Mouse (Mus musculus): ENCODE measurements around the gene Gm136. TPM values are rescaled to one million over a fixed set of nuclear protein-coding genes. Genes with fewer than 3 reads are reported as not detected.

The Gm136 gene
- total and polyA plus RNA-seq, 3 experiments, result not detected

- no peak for TF ChIP-seq TCF12 (IDR thresholded peaks at IDR 0.05; ENCODE audit: low read depth, low read length)
- TF ChIP-seq EP300 (IDR thresholded peaks at IDR 0.05; ENCODE audit: low read length), result no peak
- peaks cover 12% of the 10 kb centered on the region for H3K9me3 ChIP-seq (replicated peaks; ENCODE audit: low read length)
- H3K79me2 ChIP-seq (replicated peaks; ENCODE audit: control insufficient read depth, extremely low read depth, insufficient read depth, poor library complexity, severe bottlenecking), result no peaks in the 10 kb centered on the region
- no peak overlapping the region for H3K27ac ChIP-seq (ENCODE audit: insufficient read depth, low read depth)
- peaks cover 0 to 4% of the 10 kb centered on the region in 2 experiments; a peak in 1 of 4 replicates for H3K4me1 ChIP-seq (ENCODE audit: control insufficient read depth in 1 of 2, insufficient read depth in 2 of 2)
- in situ Hi-C loops (cut with MboI; ENCODE audit: low pct_ligation_motif_present, low pct_unique_long_range_greater_than_20kb, low sequenced_read_pairs), result no loop called here
- no peak for DNase-seq (ENCODE audit: extremely low read depth)
- H3K36me3 ChIP-seq (replicated peaks in 1 of 2; ENCODE audit: control insufficient read depth in 1 of 2, insufficient read depth in 1 of 2, low read length in 1 of 2), result no peaks in the 10 kb centered on the region
- no peak overlapping the region for H3K4me2 ChIP-seq (ENCODE audit: insufficient read depth, low read depth, poor library complexity, severe bottlenecking)
- no peak overlapping the region for H3K9ac ChIP-seq (ENCODE audit: insufficient read depth, low read depth)
- H3K4me3 ChIP-seq (replicated peaks in 1 of 3; ENCODE audit: low read depth in 2 of 3, low read length in 2 of 3, poor library complexity in 1 of 3), result no peak overlapping the region
- H3K27me3 ChIP-seq (replicated peaks), result no peaks in the 10 kb centered on the region
- dilution Hi-C loops (cut with MboI; ENCODE audit: extremely low pct_ligation_motif_present, extremely low pct_unique_long_range_greater_than_20kb, low sequenced_read_pairs), result no loop called here
Measured at GRCm38 (mm10) chr4:34723186-34723585, 32.9 kb downstream of the Gm136 start.

GRCm38 (mm10) chr4:34720127-34720895, 35.8 kb downstream of the Gm136 start:
- Histone ChIP-seq H3K4me2 (ENCODE audit: insufficient read depth, low read depth, poor library complexity, severe bottlenecking) (no peak overlapping the region), H3K4me1 (ENCODE audit: control insufficient read depth in 1 of 2, insufficient read depth in 2 of 2) (no peaks in the 10 kb centered on the region), H3K4me3 (replicated peaks in 1 of 3; ENCODE audit: low read depth in 2 of 3, low read length in 2 of 3, poor library complexity in 1 of 3) (no peak overlapping the region), H3K27ac (ENCODE audit: insufficient read depth, low read depth) (no peak overlapping the region), H3K79me2 (replicated peaks; ENCODE audit: control insufficient read depth, extremely low read depth, insufficient read depth, poor library complexity, severe bottlenecking) (no peaks in the 10 kb centered on the region), H3K36me3 (replicated peaks in 1 of 2; ENCODE audit: control insufficient read depth in 1 of 2, insufficient read depth in 1 of 2, low read length in 1 of 2) (no peaks in the 10 kb centered on the region), H3K27me3 (replicated peaks) (no peaks in the 10 kb centered on the region), H3K9ac (ENCODE audit: insufficient read depth, low read depth) (no peak overlapping the region), H3K9me3 (replicated peaks; ENCODE audit: low read length) (peaks cover 12% of the 10 kb centered on the region)
- no peak for DNase-seq (ENCODE audit: extremely low read depth)
- dilution Hi-C loops (cut with MboI; ENCODE audit: extremely low pct_ligation_motif_present, extremely low pct_unique_long_range_greater_than_20kb, low sequenced_read_pairs) (no loop called here), in situ Hi-C loops (cut with MboI; ENCODE audit: low pct_ligation_motif_present, low pct_unique_long_range_greater_than_20kb, low sequenced_read_pairs) (no loop called here)
- TF ChIP-seq CTCF (conservative IDR thresholded peaks at IDR 0.05 in 1 of 2, IDR thresholded peaks at IDR 0.05 in 1 of 2; ENCODE audit: low read depth in 2 of 2, low read length in 2 of 2) (peak in 1 of 2 experiments; percentile 5; a peak in 1 of 4 replicates), TBP (conservative IDR thresholded peaks at IDR 0.05; ENCODE audit: low read depth, low read length) (no peak)

- Histone ChIP-seq H3K27me3 (replicated peaks) (no peaks in the 10 kb centered on the region), H3K79me2 (replicated peaks; ENCODE audit: control insufficient read depth, extremely low read depth, insufficient read depth, poor library complexity, severe bottlenecking) (no peaks in the 10 kb centered on the region), H3K4me2 (ENCODE audit: insufficient read depth, low read depth, poor library complexity, severe bottlenecking) (no peak overlapping the region), H3K4me3 (replicated peaks in 1 of 3; ENCODE audit: low read depth in 2 of 3, low read length in 2 of 3, poor library complexity in 1 of 3) (no peak overlapping the region), H3K27ac (ENCODE audit: insufficient read depth, low read depth) (no peak overlapping the region), H3K9me3 (replicated peaks; ENCODE audit: low read length) (peaks cover 12% of the 10 kb centered on the region), H3K9ac (ENCODE audit: insufficient read depth, low read depth) (no peak overlapping the region), H3K4me1 (ENCODE audit: control insufficient read depth in 1 of 2, insufficient read depth in 2 of 2) (no peaks in the 10 kb centered on the region), H3K36me3 (replicated peaks in 1 of 2; ENCODE audit: control insufficient read depth in 1 of 2, insufficient read depth in 1 of 2, low read length in 1 of 2) (no peaks in the 10 kb centered on the region)
- in situ Hi-C loops (cut with MboI; ENCODE audit: low pct_ligation_motif_present, low pct_unique_long_range_greater_than_20kb, low sequenced_read_pairs), result no loop called here
- no peak for DNase-seq (ENCODE audit: extremely low read depth)
- dilution Hi-C loops (cut with MboI; ENCODE audit: extremely low pct_ligation_motif_present, extremely low pct_unique_long_range_greater_than_20kb, low sequenced_read_pairs), result no loop called here
- TF ChIP-seq PAX5 (IDR thresholded peaks at IDR 0.05; ENCODE audit: low read length) (no peak), JUN (IDR thresholded peaks at IDR 0.05; ENCODE audit: insufficient read depth, low read depth, low read length) (no peak), NELFE (IDR thresholded peaks at IDR 0.05; ENCODE audit: low read depth, low read length) (no peak)
Measured at GRCm38 (mm10) chr4:34719421-34719820, 36.6 kb downstream of the Gm136 start.

All from CH12.LX (cell line).